Mouse (Mus musculus): ENCODE data around the gene Ing3. TPM values are rescaled to one million over a fixed set of nuclear protein-coding genes. Genes with fewer than 3 reads are reported as not detected.

The Ing3 gene
- total and polyA plus RNA-seq, 2 experiments from 2014 or later = 14.5 to 50.0 TPM

DNA sequence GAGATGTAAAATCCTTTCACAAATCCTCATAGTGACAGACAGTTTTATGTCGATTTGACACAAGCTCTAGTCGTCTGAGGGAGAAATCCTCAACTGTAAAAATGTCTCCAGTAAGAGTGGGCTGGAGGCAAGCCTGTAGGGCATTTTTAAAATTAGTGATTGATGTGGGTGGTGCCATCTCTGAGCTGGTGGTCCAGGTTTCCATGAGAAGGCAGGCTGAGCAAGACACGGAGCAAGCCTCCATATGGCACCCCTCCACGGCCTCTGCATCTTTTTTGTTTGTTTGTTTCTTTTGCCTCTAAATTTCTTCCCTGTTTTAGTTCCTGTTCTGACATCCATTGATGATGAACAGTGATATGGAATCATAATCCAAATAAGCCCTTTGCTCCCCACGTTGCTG is 63.1 kb downstream of the Ing3 start:
- H3K9ac ChIP-seq (replicated peaks; ENCODE audit: low read length, poor library complexity, severe bottlenecking) = no peak overlapping the region
- no peak for DNase-seq (ENCODE audit: low spot score)
- TF ChIP-seq CTCF (IDR thresholded peaks at IDR 0.05) = no peak
- H3K36me3 ChIP-seq (ENCODE audit: insufficient read depth, low read length) = no peaks in the 10 kb centered on the region
- H3K27ac ChIP-seq (ENCODE audit: low read depth, low read length) = no peak overlapping the region
- no peaks in the 10 kb centered on the region for H3K4me1 ChIP-seq (ENCODE audit: insufficient read depth, low read length)
- H3K4me2 ChIP-seq (ENCODE audit: low read depth, low read length, poor library complexity, severe bottlenecking) = no peak overlapping the region
- WGBS = 83% methylated on average over 5 of the region's 5 CpGs
- H3K27me3 ChIP-seq (ENCODE audit: insufficient read depth, low read length) = no peaks in the 10 kb centered on the region
- H3K9me3 ChIP-seq (ENCODE audit: low read length) = no peaks in the 10 kb centered on the region
- no peak for ATAC-seq (ENCODE audit: low FRiP score)
- H3K4me3 ChIP-seq (ENCODE audit: low read depth, low read length) = no peak overlapping the region

DNA sequence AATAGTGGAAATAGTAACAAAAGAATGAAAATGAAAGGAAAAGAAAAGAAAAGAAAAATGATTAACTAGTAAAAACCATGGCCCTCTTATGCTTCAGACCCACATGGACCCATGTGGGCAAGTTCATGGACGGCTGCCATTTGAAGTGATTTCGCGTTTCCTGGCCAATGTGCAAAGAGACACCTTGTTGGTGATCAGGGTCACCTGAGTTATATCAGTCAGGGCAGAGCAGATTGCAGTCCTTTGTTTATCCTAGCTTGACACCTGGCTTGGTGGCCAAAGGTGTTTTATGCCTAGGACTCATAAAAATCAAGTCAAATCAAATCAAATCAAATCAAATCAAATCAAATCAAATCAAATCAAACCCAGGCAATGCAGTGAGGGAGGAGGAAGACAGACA is 64.0 kb downstream of the Ing3 start:
- Histone ChIP-seq H3K4me1 (ENCODE audit: insufficient read depth, low read length) (no peaks in the 10 kb centered on the region), H3K36me3 (ENCODE audit: insufficient read depth, low read length) (no peaks in the 10 kb centered on the region), H3K4me3 (ENCODE audit: low read depth, low read length) (no peak overlapping the region), H3K27me3 (ENCODE audit: insufficient read depth, low read length) (no peaks in the 10 kb centered on the region), H3K9ac (replicated peaks; ENCODE audit: low read length, poor library complexity, severe bottlenecking) (no peak overlapping the region), H3K4me2 (ENCODE audit: low read depth, low read length, poor library complexity, severe bottlenecking) (no peak overlapping the region), H3K27ac (ENCODE audit: low read depth, low read length) (no peak overlapping the region), H3K9me3 (ENCODE audit: low read length) (no peaks in the 10 kb centered on the region)
- 94% methylated on average over 3 of the region's 3 CpGs for WGBS
- no peak for TF ChIP-seq CTCF (IDR thresholded peaks at IDR 0.05)
- no peak for DNase-seq (ENCODE audit: low spot score)
- no peak for ATAC-seq (ENCODE audit: low FRiP score)

DNA sequence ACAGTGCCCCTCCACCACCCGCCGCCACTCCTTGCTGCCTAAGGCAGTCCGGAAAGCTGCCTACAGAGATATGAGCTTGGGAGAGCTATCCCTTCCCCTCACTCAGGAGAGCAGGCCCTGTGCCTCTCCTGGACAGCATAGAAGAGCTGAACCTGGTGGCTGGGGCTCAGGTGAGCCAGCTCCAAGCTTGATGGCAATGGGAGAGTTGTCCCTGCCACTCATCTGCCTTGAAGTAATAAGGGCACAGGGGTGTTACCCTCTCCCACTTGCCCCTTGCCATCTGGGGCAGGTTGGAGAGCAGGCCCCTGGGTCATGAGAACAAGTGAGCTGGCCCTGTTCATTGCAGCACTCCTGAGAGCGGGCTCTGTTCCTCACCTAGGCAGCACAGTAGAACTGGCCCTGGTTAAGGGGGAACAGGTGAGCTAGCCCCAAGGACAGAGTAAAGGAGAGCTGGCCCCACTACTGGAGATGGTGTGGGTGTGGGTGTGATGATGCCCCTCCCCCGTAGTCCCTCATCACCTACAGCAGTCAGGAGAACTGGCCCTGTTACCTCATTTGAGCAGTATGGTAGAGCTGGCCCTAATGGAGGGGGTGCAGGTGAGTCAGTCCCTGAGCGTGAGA is 65.0 kb downstream of the Ing3 start:
- Histone ChIP-seq H3K4me1 (ENCODE audit: insufficient read depth, low read length) (no peaks in the 10 kb centered on the region), H3K27ac (ENCODE audit: low read depth, low read length) (no peak overlapping the region), H3K9me3 (ENCODE audit: low read length) (no peaks in the 10 kb centered on the region), H3K4me3 (ENCODE audit: low read depth, low read length) (no peak overlapping the region), H3K27me3 (ENCODE audit: insufficient read depth, low read length) (no peaks in the 10 kb centered on the region), H3K36me3 (ENCODE audit: insufficient read depth, low read length) (no peaks in the 10 kb centered on the region), H3K4me2 (ENCODE audit: low read depth, low read length, poor library complexity, severe bottlenecking) (no peak overlapping the region), H3K9ac (replicated peaks; ENCODE audit: low read length, poor library complexity, severe bottlenecking) (no peak overlapping the region)
- ATAC-seq (ENCODE audit: low FRiP score) (no peak), DNase-seq (ENCODE audit: low spot score) (no peak)
- 93% methylated on average over 6 of the region's 6 CpGs for WGBS
- TF ChIP-seq CTCF (IDR thresholded peaks at IDR 0.05) = no peak

DNA sequence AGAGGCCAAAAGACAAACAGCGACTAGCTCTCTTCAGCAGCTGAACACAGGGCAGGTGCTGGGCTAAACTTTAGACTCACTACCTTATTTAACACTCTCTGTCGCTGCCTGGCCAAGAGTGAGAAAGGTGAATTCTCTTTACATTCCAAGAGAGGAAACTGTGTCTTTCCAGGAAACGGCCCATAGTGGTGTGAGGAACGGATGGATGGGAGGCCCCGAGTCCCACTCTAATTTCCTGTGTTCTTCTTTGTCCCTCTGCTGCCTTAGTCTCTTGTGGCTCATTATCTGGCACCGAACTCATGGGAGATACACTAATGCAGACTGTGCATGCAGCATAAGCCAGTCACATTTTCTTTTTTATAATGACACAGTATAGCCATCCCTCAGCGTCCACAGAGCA is 68.3 kb downstream of the Ing3 start:
- Histone ChIP-seq H3K36me3 (ENCODE audit: insufficient read depth, low read length) (no peaks in the 10 kb centered on the region), H3K4me2 (ENCODE audit: low read depth, low read length, poor library complexity, severe bottlenecking) (no peak overlapping the region), H3K27ac (ENCODE audit: low read depth, low read length) (no peak overlapping the region), H3K27me3 (ENCODE audit: insufficient read depth, low read length) (no peaks in the 10 kb centered on the region), H3K4me1 (ENCODE audit: insufficient read depth, low read length) (no peaks in the 10 kb centered on the region), H3K9ac (replicated peaks; ENCODE audit: low read length, poor library complexity, severe bottlenecking) (no peak overlapping the region), H3K9me3 (ENCODE audit: low read length) (no peaks in the 10 kb centered on the region), H3K4me3 (ENCODE audit: low read depth, low read length) (no peak overlapping the region)
- WGBS = 78% methylated on average over 7 of the region's 7 CpGs
- DNase-seq (ENCODE audit: low spot score) = no peak
- TF ChIP-seq CTCF (IDR thresholded peaks at IDR 0.05) = no peak
- no peak for ATAC-seq (ENCODE audit: low FRiP score)

DNA sequence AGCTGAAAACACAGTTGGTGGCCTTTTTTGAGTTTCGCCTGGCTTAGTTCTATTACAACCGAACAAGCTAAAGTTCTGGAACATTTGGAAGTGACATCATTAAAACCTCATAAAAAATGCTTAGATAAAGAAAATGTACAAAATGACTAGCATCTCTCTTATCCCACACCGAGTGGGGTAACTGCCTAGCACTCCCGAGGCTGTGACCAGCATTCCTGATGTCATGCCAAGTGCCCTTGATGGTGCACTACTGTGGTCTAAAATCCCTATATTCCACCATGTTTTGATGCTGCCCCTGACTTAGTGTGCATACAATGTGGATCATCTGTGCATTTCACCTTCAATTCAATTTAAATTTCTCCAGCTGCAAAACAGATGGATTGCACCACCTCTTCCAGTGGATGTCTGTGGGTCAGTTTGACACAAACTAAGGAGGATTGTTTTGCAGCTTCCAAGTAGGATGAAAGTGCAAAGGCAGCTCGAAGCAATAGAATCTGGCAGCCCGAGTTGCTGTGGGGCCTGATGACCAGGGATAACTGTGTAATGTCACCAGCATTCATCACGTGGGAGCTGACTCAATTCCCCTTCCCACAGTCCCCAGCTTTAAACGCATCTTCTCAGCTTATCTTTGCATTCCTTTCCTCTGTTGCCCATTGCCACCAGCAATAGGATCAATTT is 69.5 kb downstream of the Ing3 start:
- Histone ChIP-seq H3K9ac (replicated peaks; ENCODE audit: low read length, poor library complexity, severe bottlenecking) (no peak overlapping the region), H3K36me3 (ENCODE audit: insufficient read depth, low read length) (no peaks in the 10 kb centered on the region), H3K27ac (ENCODE audit: low read depth, low read length) (no peak overlapping the region), H3K4me3 (ENCODE audit: low read depth, low read length) (no peak overlapping the region), H3K27me3 (ENCODE audit: insufficient read depth, low read length) (no peaks in the 10 kb centered on the region), H3K4me1 (ENCODE audit: insufficient read depth, low read length) (no peaks in the 10 kb centered on the region), H3K4me2 (ENCODE audit: low read depth, low read length, poor library complexity, severe bottlenecking) (no peak overlapping the region), H3K9me3 (ENCODE audit: low read length) (no peaks in the 10 kb centered on the region)
- no peak for ATAC-seq (ENCODE audit: low FRiP score)
- no peak for TF ChIP-seq CTCF (IDR thresholded peaks at IDR 0.05)
- WGBS = 62% methylated on average over 8 of the region's 8 CpGs
- no peak for DNase-seq (ENCODE audit: low spot score)

DNA sequence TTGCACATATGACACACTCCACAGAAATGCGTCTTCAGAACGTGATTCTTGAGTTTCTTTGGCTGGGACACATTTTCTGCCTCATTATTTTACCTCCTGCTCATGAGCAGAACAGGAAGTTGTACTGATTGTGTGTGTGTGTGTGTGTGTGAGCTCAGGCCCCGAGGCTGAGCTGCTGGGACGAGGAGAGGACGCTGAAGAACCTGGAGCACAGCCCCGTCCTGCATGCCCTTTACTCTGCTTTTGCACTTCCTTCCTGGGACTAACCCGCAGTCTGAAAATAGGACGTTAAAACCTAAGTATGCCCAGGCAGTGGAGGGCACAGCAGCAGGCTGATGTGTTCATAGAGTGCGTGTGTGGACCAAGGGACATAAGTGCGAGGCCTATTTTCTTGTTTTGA is 70.3 kb downstream of the Ing3 start:
- 55% methylated on average over 10 of the region's 10 CpGs for WGBS
- no peak for TF ChIP-seq CTCF (IDR thresholded peaks at IDR 0.05)
- no peak overlapping the region for H3K9ac ChIP-seq (replicated peaks; ENCODE audit: low read length, poor library complexity, severe bottlenecking)
- H3K4me1 ChIP-seq (ENCODE audit: insufficient read depth, low read length) = no peaks in the 10 kb centered on the region
- no peak overlapping the region for H3K4me2 ChIP-seq (ENCODE audit: low read depth, low read length, poor library complexity, severe bottlenecking)
- no peaks in the 10 kb centered on the region for H3K27me3 ChIP-seq (ENCODE audit: insufficient read depth, low read length)
- ATAC-seq (ENCODE audit: low FRiP score) = no peak
- H3K4me3 ChIP-seq (ENCODE audit: low read depth, low read length) = no peak overlapping the region
- no peak overlapping the region for H3K27ac ChIP-seq (ENCODE audit: low read depth, low read length)
- H3K9me3 ChIP-seq (ENCODE audit: low read length) = no peaks in the 10 kb centered on the region
- H3K36me3 ChIP-seq (ENCODE audit: insufficient read depth, low read length) = no peaks in the 10 kb centered on the region
- DNase-seq (ENCODE audit: low spot score) = no peak

Measured in midbrain, postnatal 0 days (tissue).